Mouse (Mus musculus) midbrain, embryonic 11.5 days (tissue): ENCODE results near the gene Cd300lg. TPM values are rescaled to one million over a fixed set of nuclear protein-coding genes. Genes with fewer than 3 reads are reported as not detected.

ENCODE experiments used
- ATAC-seq: fragments of 200-750 bp; cut with Nextera tagmentation; 2 replicates; pipeline ENCODE4 v1.8.0; 2017; ENCODE audit warnings: moderate TSS enrichment, moderate library complexity; ENCODE audit not compliant: low FRiP score
- DNase-seq: peaks from one replicate; pipeline ENCODE4 v3.0.0; 2015; ENCODE audit warnings: low spot score; ENCODE audit errors: missing footprints
- H3K27ac ChIP-seq: fragments of 300-500 bp; sonication (generic); 2 replicates; pipeline ENCODE4 v1.5.1; 2014; ENCODE audit warnings: low read depth, low read length
- H3K27me3 ChIP-seq: fragments of 300-500 bp; sonication (generic); 2 replicates; pipeline ENCODE4 v1.6.1; 2014; ENCODE audit warnings: mild to moderate bottlenecking, low read length, moderate library complexity, mixed read lengths; ENCODE audit not compliant: control insufficient read depth, insufficient read depth
- H3K36me3 ChIP-seq: fragments of 300-500 bp; sonication (generic); 2 replicates; pipeline ENCODE4 v1.6.1; 2014; ENCODE audit warnings: mild to moderate bottlenecking, low read length, moderate library complexity, mixed read lengths; ENCODE audit not compliant: control insufficient read depth, insufficient read depth
- H3K4me1 ChIP-seq: fragments of 300-500 bp; sonication (generic); 2 replicates; pipeline ENCODE4 v1.6.1; 2014; ENCODE audit warnings: low read length; ENCODE audit not compliant: control insufficient read depth, insufficient read depth
- H3K4me2 ChIP-seq: fragments of 300-500 bp; sonication (generic); 2 replicates; pipeline ENCODE4 v1.6.1; 2014; ENCODE audit warnings: mild to moderate bottlenecking, moderate library complexity
- H3K4me3 ChIP-seq: fragments of 300-500 bp; sonication (generic); 2 replicates; pipeline ENCODE4 v1.5.1; 2014; ENCODE audit warnings: low read depth, low read length
- H3K9ac ChIP-seq: fragments of 300-500 bp; sonication (generic); 2 replicates; pipeline ENCODE4 v1.6.1; 2014; ENCODE audit warnings: low read length
- H3K9me3 ChIP-seq: fragments of 300-500 bp; sonication (generic); 2 replicates; pipeline ENCODE4 v1.6.1; 2016; ENCODE audit warnings: low read length; ENCODE audit not compliant: control insufficient read depth
- WGBS: fragments of 180-500 bp; shearing (Covaris S2); extraction: QIAGEN DNeasy Blood & Tissue Kit; methylation state at CpG from one replicate; pipeline ENCODE4 v1.1.7; 2014; 5-methylcytosine and 5-hydroxymethylcytosine counted together
- polyA plus RNA-seq: library from polyadenylated mRNA; unstranded; fragments of >200 nt; fragmentation: Nextera tagmentation; extraction: Ambion mirVana; gene quantifications from 2 replicates; pipeline ENCODE4 v1.2.1, GENCODE M21; 2014

Cd300lg gene
- polyA plus RNA-seq, 1 experiment from 2014 or later = 0.11 TPM

DNA sequence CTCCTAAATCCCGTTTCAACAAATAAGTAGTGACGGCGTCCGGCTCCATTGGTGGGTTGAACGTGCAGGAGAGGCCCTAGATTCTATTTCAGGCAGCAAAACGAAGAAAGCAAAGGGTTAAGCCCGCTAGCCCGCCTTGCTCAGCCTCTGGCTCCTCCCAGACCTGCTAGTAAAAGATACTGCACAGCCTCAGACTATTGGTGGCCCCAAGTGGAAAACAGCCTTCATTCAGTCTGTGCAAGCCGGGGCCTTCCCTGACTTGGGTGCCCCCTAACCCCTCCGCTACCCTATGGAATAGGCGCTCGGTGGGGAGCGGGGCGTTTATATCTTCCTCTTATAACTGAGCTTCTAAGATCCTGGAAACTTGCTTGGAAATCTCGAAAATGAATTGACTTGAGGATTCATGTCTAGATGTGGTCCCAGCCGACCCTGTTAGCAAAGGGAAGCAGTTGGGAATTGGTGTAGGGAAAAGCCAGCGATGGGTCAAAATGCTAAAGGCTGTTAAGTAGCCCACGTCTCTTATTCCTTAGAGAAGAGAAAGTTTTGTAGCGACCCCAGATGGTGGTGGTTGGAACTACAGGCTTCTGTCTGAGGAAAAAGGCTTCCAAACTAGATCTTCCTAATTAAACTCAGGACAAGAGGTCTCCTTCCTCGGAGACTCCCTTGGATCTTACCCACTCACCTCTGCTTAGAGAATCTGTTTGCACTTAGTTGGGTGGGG lies 47.9 kb downstream of the Cd300lg start:
- DNase-seq = peak; percentile 100
- 2% methylated on average over 20 of the region's 20 CpGs for WGBS
- no peaks in the 10 kb centered on the region for H3K27me3 ChIP-seq
- H3K36me3 ChIP-seq = no peaks in the 10 kb centered on the region
- H3K9ac ChIP-seq = peak overlapping the region; percentile 74
- H3K4me2 ChIP-seq = peak overlapping the region; percentile 78
- peaks cover 18% of the 10 kb centered on the region for H3K4me1 ChIP-seq
- peak; percentile 49 for ATAC-seq
- peak overlapping the region; percentile 77 for H3K27ac ChIP-seq
- no peaks in the 10 kb centered on the region for H3K9me3 ChIP-seq
- H3K4me3 ChIP-seq = peak overlapping the region; percentile 48

DNA sequence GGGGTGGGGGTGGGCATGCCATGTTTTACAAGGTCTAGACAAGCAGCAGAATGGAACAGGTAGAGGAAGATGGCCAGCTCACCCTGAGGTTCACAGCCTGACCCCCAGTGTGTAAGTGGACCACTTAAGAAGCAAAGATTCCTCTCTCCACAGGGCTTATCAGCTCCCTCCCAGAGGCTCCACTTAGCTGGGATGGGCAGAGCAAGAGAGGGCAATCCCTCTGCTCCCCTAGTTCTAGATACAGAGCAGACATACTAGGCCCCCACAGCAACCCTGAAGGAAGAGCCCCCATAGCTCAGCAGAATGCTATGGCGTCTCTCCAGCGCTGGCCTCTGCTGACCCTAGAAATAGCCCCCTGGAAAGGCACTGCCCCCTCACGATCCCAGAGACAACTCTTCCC lies 54.4 kb downstream of the Cd300lg start:
- WGBS = 82% methylated on average over 3 of the region's 3 CpGs
- Histone ChIP-seq H3K36me3 (no peaks in the 10 kb centered on the region), H3K27me3 (no peaks in the 10 kb centered on the region), H3K4me3 (no peak overlapping the region), H3K4me1 (peaks cover 2% of the 10 kb centered on the region; the same call in 1 of the 2 replicates), H3K27ac (no peak overlapping the region), H3K4me2 (no peak overlapping the region), H3K9ac (no peak overlapping the region), H3K9me3 (no peaks in the 10 kb centered on the region)
- ATAC-seq (no peak), DNase-seq (no peak)

DNA sequence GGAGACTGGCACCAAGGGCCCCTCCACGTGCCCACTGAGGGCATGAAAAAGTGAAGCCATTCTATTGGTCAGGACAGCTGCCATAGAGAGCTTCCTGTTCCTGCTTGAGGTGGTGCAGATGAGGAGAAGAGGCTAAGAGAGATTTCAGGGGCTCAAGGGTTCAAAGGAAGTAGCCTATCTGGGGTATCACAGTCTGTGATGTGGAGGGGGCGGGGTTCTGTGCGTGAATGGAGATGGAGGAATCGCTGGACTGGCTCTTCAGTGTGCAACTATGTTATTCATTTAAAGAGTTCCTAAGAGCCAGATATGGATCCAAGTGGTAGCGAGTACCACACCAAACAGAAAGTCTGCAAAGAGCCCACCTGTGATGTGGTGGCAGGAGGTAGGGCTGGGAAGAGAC lies 55.1 kb downstream of the Cd300lg start:
- Histone ChIP-seq H3K36me3 (no peaks in the 10 kb centered on the region), H3K27me3 (no peaks in the 10 kb centered on the region), H3K4me1 (peaks cover 2% of the 10 kb centered on the region; the same call in 1 of the 2 replicates), H3K9me3 (no peaks in the 10 kb centered on the region), H3K27ac (no peak overlapping the region), H3K4me3 (no peak overlapping the region), H3K9ac (no peak overlapping the region), H3K4me2 (peak overlapping the region; percentile 42)
- WGBS = 71% methylated on average over 5 of the region's 5 CpGs
- DNase-seq (no peak), ATAC-seq (peak; percentile 22; the same call in 1 of the 2 replicates)

DNA sequence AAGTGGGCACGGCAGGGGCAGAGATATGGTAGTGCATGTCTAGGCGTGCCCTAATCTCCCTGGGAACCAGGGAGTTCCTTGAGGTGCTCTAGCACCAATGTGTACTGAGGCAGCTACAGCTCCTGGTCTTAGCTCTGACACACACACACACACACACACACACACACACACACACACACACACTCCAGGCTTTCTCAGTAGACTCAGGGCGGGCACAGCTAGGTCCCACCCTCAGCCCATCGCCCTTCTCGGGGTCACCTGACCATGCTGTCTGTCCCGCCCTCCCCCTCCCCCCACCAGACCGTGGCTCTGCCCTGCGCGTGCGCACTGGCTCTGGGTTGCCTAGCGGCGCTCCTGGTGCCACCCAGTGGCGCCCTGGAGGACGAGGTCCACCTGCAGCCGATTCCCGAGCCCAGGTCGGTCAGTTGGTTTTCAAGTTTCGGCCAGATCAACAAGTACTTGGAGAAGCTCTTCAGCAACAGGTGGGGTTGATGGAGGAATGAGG lies 55.6 kb downstream of the Cd300lg start:
- H3K4me2 ChIP-seq = peak overlapping the region; percentile 42
- H3K27ac ChIP-seq = no peak overlapping the region
- H3K27me3 ChIP-seq = no peaks in the 10 kb centered on the region
- WGBS = 9% methylated on average over 16 of the region's 18 CpGs
- no peaks in the 10 kb centered on the region for H3K36me3 ChIP-seq
- peak overlapping the region; percentile 6; the same call in 1 of the 2 replicates for H3K4me3 ChIP-seq
- 0 out of 2 replicates have a peak overlapping the region, but pooled peaks have one; percentile 10 for H3K9ac ChIP-seq
- peaks cover 2% of the 10 kb centered on the region; the same call in 1 of the 2 replicates for H3K4me1 ChIP-seq
- DNase-seq = peak; percentile 99
- no peaks in the 10 kb centered on the region for H3K9me3 ChIP-seq
- ATAC-seq = peak; percentile 93

DNA sequence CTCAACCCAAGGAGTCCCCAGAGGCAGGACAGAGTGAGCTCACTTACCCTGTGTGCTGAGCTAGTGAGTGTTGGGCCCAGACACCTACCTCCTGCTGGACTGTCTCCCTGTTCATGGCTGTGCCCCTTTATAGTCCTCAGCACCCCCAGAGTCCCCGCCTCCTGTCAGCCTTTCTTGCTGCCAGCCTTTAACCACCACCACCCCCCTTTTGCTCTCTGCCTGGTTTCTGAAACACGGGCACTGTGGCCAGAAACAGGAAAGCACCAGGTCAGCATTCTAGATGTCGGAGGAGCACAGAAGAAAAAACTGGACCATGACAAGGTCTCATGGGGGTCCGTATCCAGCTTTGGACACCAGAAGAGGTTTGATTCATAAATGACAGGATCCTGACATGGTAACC lies 59.9 kb downstream of the Cd300lg start, which contains the start of gene Ppy:
TSS of gene Ppy (minus strand) at position 101 of the 400 bp plus-strand sequence.
- no peak within 1 kb of the TSS for H3K27ac ChIP-seq
- no peak for DNase-seq
- H3K9me3 ChIP-seq = no peaks in the 10 kb centered on the region
- peaks cover 13% of the 10 kb centered on the region for H3K27me3 ChIP-seq
- peaks cover 5% of the 10 kb centered on the region; the same call in 1 of the 2 replicates for H3K4me1 ChIP-seq
- ATAC-seq = no peak
- 82% methylated on average over 4 of the region's 4 CpGs for WGBS
- no peaks in the 10 kb centered on the region for H3K36me3 ChIP-seq
- H3K4me2 ChIP-seq = no peak within 1 kb of the TSS
- no peak within 1 kb of the TSS for H3K9ac ChIP-seq
- H3K4me3 ChIP-seq = no peak within 1 kb of the TSS

DNA sequence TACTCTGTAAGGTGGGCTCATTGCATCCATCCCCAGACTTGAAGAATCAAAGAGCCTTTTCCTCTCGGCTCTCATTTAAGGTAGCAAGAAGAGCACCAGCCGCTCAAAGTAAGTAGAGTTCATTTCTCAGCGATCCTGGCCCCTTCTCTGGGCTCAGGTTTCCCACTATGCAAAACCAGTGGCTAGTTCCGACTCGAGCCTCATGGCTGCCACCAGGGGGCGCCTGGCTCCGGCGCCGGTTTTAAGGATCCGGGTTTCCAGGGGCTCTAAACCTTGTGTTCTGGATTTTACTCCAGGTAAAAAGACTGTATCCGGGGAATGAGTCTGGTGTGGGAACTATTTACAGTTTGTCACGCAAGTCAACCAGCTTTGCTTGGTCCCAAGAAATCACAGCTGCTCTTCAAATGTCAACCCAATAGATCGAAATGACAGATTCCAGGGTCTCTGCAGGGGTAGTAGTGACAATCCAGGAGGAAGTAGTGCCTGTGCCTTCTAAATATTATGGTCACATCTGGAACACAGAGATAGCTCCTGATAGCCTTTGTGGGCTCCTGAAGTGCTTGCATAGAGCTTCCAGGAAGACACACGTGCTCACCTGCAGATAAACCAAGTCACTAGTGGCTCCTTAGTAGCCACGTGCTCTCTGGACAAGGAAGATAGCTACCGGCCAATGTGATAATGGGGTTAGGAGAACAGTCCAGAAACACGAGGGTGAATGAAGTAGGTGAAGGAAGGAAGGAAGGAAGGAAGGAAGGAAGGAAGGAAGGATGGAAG lies 61.4 kb downstream of the Cd300lg start:
- ATAC-seq = no peak
- DNase-seq = peak; percentile 97
- H3K27ac ChIP-seq = no peak overlapping the region
- peaks cover 28% of the 10 kb centered on the region for H3K27me3 ChIP-seq
- H3K9ac ChIP-seq = no peak overlapping the region
- no peak overlapping the region for H3K4me2 ChIP-seq
- H3K4me3 ChIP-seq = no peak overlapping the region
- 20% methylated on average over 17 of the region's 17 CpGs for WGBS
- no peaks in the 10 kb centered on the region for H3K9me3 ChIP-seq
- H3K4me1 ChIP-seq = peaks cover 5% of the 10 kb centered on the region
- H3K36me3 ChIP-seq = no peaks in the 10 kb centered on the region

Other genes with a start within 250 kb of the Cd300lg start
- gene Meox1, start 147.1 kb upstream of the Cd300lg start, polyA plus RNA-seq = 0.29 TPM in 1 of 2 replicates, not detected in the other
- not detected in 2 replicates for gene Sost, start 74.5 kb upstream of the Cd300lg start, polyA plus RNA-seq
- not detected in 2 replicates for gene Cfap97d1, start 57.2 kb upstream of the Cd300lg start, polyA plus RNA-seq
- 11.1 and 11.6 TPM in 2 replicates for gene Dusp3, start 54.5 kb upstream of the Cd300lg start, polyA plus RNA-seq
- 14.4 and 15.5 TPM in 2 replicates for gene Mpp3, start 13.0 kb upstream of the Cd300lg start, polyA plus RNA-seq
- 9.4 and 10.8 TPM in 2 replicates for gene Mpp2, start 47.0 kb downstream of the Cd300lg start, polyA plus RNA-seq
- not detected in 2 replicates for gene Ppy, start 59.8 kb downstream of the Cd300lg start, polyA plus RNA-seq
- 0.44 TPM in 1 of 2 replicates, not detected in the other for gene Pyy, start 66.3 kb downstream of the Cd300lg start, polyA plus RNA-seq
- gene Nags, start 104.0 kb downstream of the Cd300lg start, polyA plus RNA-seq = not detected in 2 replicates
- 33.5 and 35.9 TPM in 2 replicates for gene Tmem101, start 114.9 kb downstream of the Cd300lg start, polyA plus RNA-seq
- 73.5 and 74.8 TPM in 2 replicates for gene Lsm12, start 143.8 kb downstream of the Cd300lg start, polyA plus RNA-seq
- 27.8 and 31.5 TPM in 2 replicates for gene G6pc3, start 148.1 kb downstream of the Cd300lg start, polyA plus RNA-seq
- 25.6 and 31.9 TPM in 2 replicates for gene Hdac5, start 188.7 kb downstream of the Cd300lg start, polyA plus RNA-seq
- 17.4 and 18.4 TPM in 2 replicates for gene BC030867, start 207.4 kb downstream of the Cd300lg start, polyA plus RNA-seq
- 0.08 TPM in 1 of 2 replicates, not detected in the other for gene Asb16, start 227.2 kb downstream of the Cd300lg start, polyA plus RNA-seq
- gene Tmub2, start 243.4 kb downstream of the Cd300lg start, polyA plus RNA-seq = 54.0 and 55.7 TPM in 2 replicates